Mouse (Mus musculus) erythroblast, adult 5-6 weeks (primary cell): ENCODE measurements around the gene Slc35f5. TPM values are rescaled to one million over a fixed set of nuclear protein-coding genes. Genes with fewer than 3 reads are reported as not detected.
"Not testable (repeated sequence)": the region's sequence is repeated elsewhere in the genome, so short reads cannot be mapped to it uniquely, and the experiment has no call there.

Experiments used
- ATAC-seq: replicated peaks from 2 replicates; pipeline ENCODE4 v1.8.0; 2016; ENCODE audit warnings: moderate number of reproducible peaks, mild to moderate bottlenecking, moderate TSS enrichment, inconsistent platforms; ENCODE audit not compliant: poor library complexity, low FRiP score, severe bottlenecking
- total RNA-seq, 2 experiments: library from RNA; stranded (forward) in 1 of 2; stranded (reverse) in 1 of 2; fragments of 150-400 nt in 1 of 2; fragments of 200-764, 138-1000 nt in 1 of 2; gene quantifications; 2 replicates each; pipeline versions ENCODE4 v1.2.3 to v1.2.4; 2015 to 2017; ENCODE audit warnings: low replicate concordance in 2 of 2

The Slc35f5 gene
- total RNA-seq (2015; ENCODE audit: low replicate concordance) (0.84 and 0.96 TPM in 2 replicates), total RNA-seq (2017; ENCODE audit: low replicate concordance) (0.68 and 1.8 TPM in 2 replicates)

GRCm38 (mm10) chr1:125560259-125561192, at the start of gene Slc35f5:
Gene Slc35f5, plus strand, starts transcription at chr1:125560595.
- ATAC-seq = peak; percentile 93

- no peak for ATAC-seq
These were observed 45.7 kb upstream of the Slc35f5 start for GRCm38 (mm10) chr1:125514706-125515105.

- no peak for ATAC-seq
These were observed 43.3 kb upstream of the Slc35f5 start for GRCm38 (mm10) chr1:125516910-125517659.

GRCm38 (mm10) chr1:125519107-125519611, 41.2 kb upstream of the Slc35f5 start:
- no peak for ATAC-seq

GRCm38 (mm10) chr1:125525965-125526665, 34.3 kb upstream of the Slc35f5 start:
- ATAC-seq = no peak

- no peak for ATAC-seq
These were observed 33.8 kb upstream of the Slc35f5 start for GRCm38 (mm10) chr1:125526666-125527004.

GRCm38 (mm10) chr1:125527364-125527763, 33.0 kb upstream of the Slc35f5 start:
- ATAC-seq = no peak

GRCm38 (mm10) chr1:125533180-125533912, 27.0 kb upstream of the Slc35f5 start:
- ATAC-seq = not testable (repeated sequence)

- ATAC-seq = no peak
These were observed 23.3 kb upstream of the Slc35f5 start for GRCm38 (mm10) chr1:125537131-125537530.

GRCm38 (mm10) chr1:125537776-125538175, 22.6 kb upstream of the Slc35f5 start:
- no peak for ATAC-seq

- no peak for ATAC-seq
These were observed 21.1 kb upstream of the Slc35f5 start for GRCm38 (mm10) chr1:125539312-125539711.

GRCm38 (mm10) chr1:125542008-125542999, 18.1 kb upstream of the Slc35f5 start:
- no peak for ATAC-seq

GRCm38 (mm10) chr1:125549872-125550271, 10.5 kb upstream of the Slc35f5 start:
- ATAC-seq = no peak

GRCm38 (mm10) chr1:125550359-125550758, 10.0 kb upstream of the Slc35f5 start:
- ATAC-seq = no peak

- ATAC-seq = no peak
These were observed 8.8 kb upstream of the Slc35f5 start for GRCm38 (mm10) chr1:125551564-125551963.

GRCm38 (mm10) chr1:125559261-125559660, 1.1 kb upstream of the Slc35f5 start:
- ATAC-seq = no peak

- no peak for ATAC-seq
These were observed 674 bp upstream of the Slc35f5 start for GRCm38 (mm10) chr1:125559721-125560120.

- ATAC-seq = no peak
These were observed 811 bp downstream of the Slc35f5 start for GRCm38 (mm10) chr1:125561206-125561605.
